Mouse (Mus musculus) erythroblast, embryonic 14.5 days (primary cell): ENCODE measurements around the gene Tnnc2. TPM values are rescaled to one million over a fixed set of nuclear protein-coding genes. Genes with fewer than 3 reads are reported as not detected.

ENCODE experiments used
- H3K27me3 ChIP-seq: 2 replicates; pipeline ENCODE4 v1.6.1; 2012; ENCODE audit warnings: inconsistent platforms; ENCODE audit not compliant: control insufficient read depth
- H3K36me3 ChIP-seq: 2 replicates; pipeline ENCODE4 v1.6.1; 2012; ENCODE audit warnings: mild to moderate bottlenecking, inconsistent platforms; ENCODE audit not compliant: control insufficient read depth
- H3K4me1 ChIP-seq: 2 replicates; pipeline ENCODE4 v1.6.1; 2012; ENCODE audit warnings: inconsistent platforms; ENCODE audit not compliant: control insufficient read depth
- H3K4me3 ChIP-seq: replicated peaks from 2 replicates; pipeline ENCODE3; 2012; ENCODE audit warnings: moderate library complexity, mild to moderate bottlenecking, inconsistent platforms
- H3K9me3 ChIP-seq: 2 replicates; pipeline ENCODE4 v1.6.1; 2012; ENCODE audit warnings: low read length, inconsistent platforms, mixed read lengths; ENCODE audit not compliant: control insufficient read depth
- GATA1 ChIP-seq: IDR thresholded peaks from 2 replicates; pipeline ENCODE4 v1.6.1; 2012; ENCODE audit warnings: low read length, inconsistent platforms, mixed read lengths
- TAL1 ChIP-seq: IDR thresholded peaks from 3 replicates; pipeline ENCODE4 v1.6.1; 2012; ENCODE audit warnings: low read length, inconsistent platforms, mixed read lengths
- polyA plus RNA-seq: library from polyadenylated mRNA; stranded (reverse); fragments of >175 nt; gene quantifications from 2 replicates; pipeline ENCODE4 v1.2.3, GENCODE M21; 2012

Tnnc2 gene
- polyA plus RNA-seq, 1 experiment = not detected

- TF ChIP-seq GATA1 (no peak), TAL1 (no peak)
- peaks cover 9% of the 10 kb centered on the region for H3K4me1 ChIP-seq
- no peak overlapping the region for H3K4me3 ChIP-seq
- H3K27me3 ChIP-seq = peaks cover 56% of the 10 kb centered on the region
- no peaks in the 10 kb centered on the region for H3K36me3 ChIP-seq
- no peaks in the 10 kb centered on the region; the same call in 1 of the 2 replicates for H3K9me3 ChIP-seq
These were observed 39.9 kb downstream of the Tnnc2 start for GRCm38 (mm10) chr2:164739876-164740275.

DNA sequence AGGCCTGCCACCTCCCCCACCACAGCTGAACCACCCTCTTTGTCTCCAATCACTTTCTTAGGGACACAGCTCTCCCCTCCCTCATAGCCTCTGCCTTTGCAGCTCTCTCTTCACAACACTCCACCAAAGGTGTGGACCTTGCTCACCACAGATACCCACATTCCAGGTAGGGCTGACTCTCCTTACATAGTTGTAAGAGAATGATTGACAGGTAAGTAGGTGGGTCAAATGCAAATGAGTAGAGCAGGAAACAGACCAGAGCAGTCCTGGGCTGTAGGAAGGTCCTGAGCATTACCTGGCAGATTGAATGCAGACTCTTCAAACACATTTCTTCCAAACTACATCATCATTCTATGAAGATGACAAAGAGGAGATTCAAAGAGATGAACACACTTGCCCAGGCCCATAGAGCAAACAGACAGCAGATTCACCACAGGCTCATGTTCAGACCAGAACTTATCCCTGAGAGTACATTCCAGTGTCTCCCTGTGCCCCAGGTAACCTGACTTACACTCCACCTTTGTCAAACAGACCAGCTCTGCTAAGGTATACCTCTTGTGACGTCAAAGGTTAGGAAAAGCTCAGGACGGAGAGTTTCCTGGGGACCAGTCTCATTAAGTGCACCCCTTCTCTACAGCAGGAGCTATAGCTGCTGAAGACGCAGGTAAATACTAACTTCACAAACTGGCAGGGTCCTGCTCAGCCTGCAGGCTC lies 42.2 kb downstream of the Tnnc2 start:
- TF ChIP-seq TAL1 (no peak), GATA1 (no peak)
- Histone ChIP-seq H3K4me1 (no peaks in the 10 kb centered on the region; the same call in 1 of the 2 replicates), H3K9me3 (no peaks in the 10 kb centered on the region), H3K27me3 (peaks cover 46% of the 10 kb centered on the region), H3K36me3 (no peaks in the 10 kb centered on the region), H3K4me3 (no peak overlapping the region)

DNA sequence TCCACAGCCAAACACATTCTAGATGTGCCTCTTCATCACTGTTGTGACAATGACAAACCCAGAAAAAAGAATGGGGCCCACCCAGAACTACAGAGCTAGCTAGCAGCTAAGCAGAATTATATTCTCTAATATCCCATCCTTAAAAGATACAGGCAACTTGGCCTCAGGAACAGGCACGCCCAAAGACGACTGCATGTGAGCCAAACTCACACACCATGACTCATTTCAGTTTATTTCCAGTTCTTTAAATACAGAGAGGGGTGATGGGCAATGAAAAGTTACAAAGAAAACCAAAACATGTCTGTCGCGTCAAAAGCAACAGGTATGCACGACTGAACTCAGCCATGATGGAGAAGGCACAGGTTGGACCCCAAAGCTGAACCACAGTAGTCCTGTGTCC lies 44.3 kb downstream of the Tnnc2 start:
- peaks cover 1% of the 10 kb centered on the region for H3K4me1 ChIP-seq
- H3K4me3 ChIP-seq = no peak overlapping the region
- peaks cover 43% of the 10 kb centered on the region for H3K27me3 ChIP-seq
- no peaks in the 10 kb centered on the region for H3K36me3 ChIP-seq
- TF ChIP-seq GATA1 = no peak
- TF ChIP-seq TAL1 = no peak
- H3K9me3 ChIP-seq = no peaks in the 10 kb centered on the region

DNA sequence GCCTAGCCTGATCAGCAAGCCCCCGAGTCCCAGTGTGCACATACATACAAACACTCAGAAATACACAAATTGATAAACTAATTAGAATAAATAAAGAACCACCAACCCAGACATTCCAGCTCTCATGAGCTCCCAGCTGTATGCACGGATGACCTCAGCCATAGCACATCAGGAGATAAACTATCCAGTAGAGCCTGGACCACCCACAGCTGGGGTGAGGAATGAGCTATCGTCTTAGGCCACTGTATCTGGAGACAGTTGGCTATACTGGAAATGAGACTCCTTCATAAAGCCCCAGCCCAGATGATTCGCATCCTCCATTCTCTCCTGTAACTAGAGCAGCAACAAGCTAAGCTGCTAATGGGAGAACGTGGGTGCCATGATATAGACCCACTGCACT lies 44.9 kb downstream of the Tnnc2 start:
- no peaks in the 10 kb centered on the region for H3K9me3 ChIP-seq
- TF ChIP-seq GATA1 (no peak), TAL1 (no peak)

GRCm38 (mm10) chr2:164733259-164733658 lies 46.5 kb downstream of the Tnnc2 start:
- TF ChIP-seq TAL1 = no peak
- TF ChIP-seq GATA1 = no peak
- Histone ChIP-seq H3K4me3 (no peak overlapping the region), H3K9me3 (no peaks in the 10 kb centered on the region), H3K27me3 (peaks cover 35% of the 10 kb centered on the region), H3K4me1 (peaks cover 1% of the 10 kb centered on the region; the same call in 1 of the 2 replicates), H3K36me3 (no peaks in the 10 kb centered on the region)

More for the DNA sequence above, 44.9 kb downstream of the Tnnc2 start:
- peaks cover 37% of the 10 kb centered on the region for H3K27me3 ChIP-seq
- H3K4me3 ChIP-seq = no peak overlapping the region
- no peaks in the 10 kb centered on the region for H3K36me3 ChIP-seq
- peaks cover 1% of the 10 kb centered on the region for H3K4me1 ChIP-seq

DNA sequence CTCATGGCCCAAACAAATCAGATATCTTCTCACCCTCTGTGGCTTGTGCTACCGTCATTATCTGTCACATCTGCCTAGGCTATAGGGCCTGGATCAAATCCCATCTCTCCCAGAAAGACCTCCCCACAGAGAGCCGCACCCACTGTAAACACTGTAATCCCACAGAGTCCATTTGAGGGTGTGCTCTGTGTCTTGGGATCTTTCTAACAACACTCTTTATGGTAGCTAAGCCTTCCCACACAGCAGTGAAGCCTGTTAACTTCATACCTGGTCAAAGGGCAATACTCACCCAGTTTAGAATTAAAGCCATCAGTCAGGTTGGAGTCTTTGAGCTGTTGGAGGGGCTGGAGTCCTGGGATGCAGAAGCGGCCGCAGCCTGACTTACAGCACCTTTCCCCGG lies 48.0 kb downstream of the Tnnc2 start:
- Histone ChIP-seq H3K9me3 (no peaks in the 10 kb centered on the region), H3K36me3 (no peaks in the 10 kb centered on the region), H3K4me3 (no peak overlapping the region), H3K27me3 (peaks cover 30% of the 10 kb centered on the region), H3K4me1 (peaks cover 1% of the 10 kb centered on the region; the same call in 1 of the 2 replicates)
- no peak for TF ChIP-seq TAL1
- no peak for TF ChIP-seq GATA1

Other genes starting within 250 kb of the Tnnc2 start
- gene Wfdc2, start 217.6 kb downstream of the Tnnc2 start, polyA plus RNA-seq = not detected in 2 replicates
- gene Spint3, start 206.5 kb downstream of the Tnnc2 start, polyA plus RNA-seq = not detected in 2 replicates
- not detected in 2 replicates for gene Wfdc6a, start 194.5 kb downstream of the Tnnc2 start, polyA plus RNA-seq
- gene Eppin, start 186.4 kb downstream of the Tnnc2 start, polyA plus RNA-seq = not detected in 2 replicates
- not detected in 2 replicates for gene Wfdc6b, start 166.4 kb downstream of the Tnnc2 start, polyA plus RNA-seq
- gene Wfdc8, start 166.3 kb downstream of the Tnnc2 start, polyA plus RNA-seq = not detected in 2 replicates
- gene Wfdc16, start 141.2 kb downstream of the Tnnc2 start, polyA plus RNA-seq = 0.05 TPM in 1 of 2 replicates, not detected in the other
- gene Wfdc10, start 123.9 kb downstream of the Tnnc2 start, polyA plus RNA-seq = not detected in 2 replicates
- not detected in 2 replicates for gene Wfdc9, start 123.4 kb downstream of the Tnnc2 start, polyA plus RNA-seq
- not detected in 2 replicates for gene Wfdc11, start 105.9 kb downstream of the Tnnc2 start, polyA plus RNA-seq
- not detected in 2 replicates for gene Wfdc13, start 94.9 kb downstream of the Tnnc2 start, polyA plus RNA-seq
- gene Spint4, start 81.5 kb downstream of the Tnnc2 start, polyA plus RNA-seq = not detected in 2 replicates
- not detected in 2 replicates for gene Spint5, start 64.7 kb downstream of the Tnnc2 start, polyA plus RNA-seq
- gene Wfdc3, start 34.0 kb downstream of the Tnnc2 start, polyA plus RNA-seq = 0.04 and 0.07 TPM in 2 replicates
- 16.3 and 17.4 TPM in 2 replicates for gene Dnttip1, start 34.0 kb downstream of the Tnnc2 start, polyA plus RNA-seq
- gene Ube2c, start 10.1 kb downstream of the Tnnc2 start, polyA plus RNA-seq = 158 and 179 TPM in 2 replicates
- 1.5 and 2.4 TPM in 2 replicates for gene Snx21, start 5.9 kb upstream of the Tnnc2 start, polyA plus RNA-seq
- gene Acot8, start 24.9 kb upstream of the Tnnc2 start, polyA plus RNA-seq = 7.0 and 9.2 TPM in 2 replicates
- gene Zswim3, start 25.1 kb upstream of the Tnnc2 start, polyA plus RNA-seq = 0.08 and 0.10 TPM in 2 replicates
- 0.69 and 0.71 TPM in 2 replicates for gene Zswim1, start 42.7 kb upstream of the Tnnc2 start, polyA plus RNA-seq
- not detected in 2 replicates for gene Spata25, start 48.6 kb upstream of the Tnnc2 start, polyA plus RNA-seq
- 6.9 and 7.3 TPM in 2 replicates for gene Ctsa, start 52.9 kb upstream of the Tnnc2 start, polyA plus RNA-seq
- gene Neurl2, start 53.5 kb upstream of the Tnnc2 start, polyA plus RNA-seq = 0.10 and 0.14 TPM in 2 replicates
- 0.32 and 0.70 TPM in 2 replicates for gene Pltp, start 77.7 kb upstream of the Tnnc2 start, polyA plus RNA-seq
- 24.3 and 28.7 TPM in 2 replicates for gene Pcif1, start 99.3 kb upstream of the Tnnc2 start, polyA plus RNA-seq
- gene Zfp335, start 131.8 kb upstream of the Tnnc2 start, polyA plus RNA-seq = 5.2 and 5.8 TPM in 2 replicates
- 0.04 TPM in 1 of 2 replicates, not detected in the other for gene Mmp9, start 160.8 kb upstream of the Tnnc2 start, polyA plus RNA-seq
- not detected in 2 replicates for gene Slc12a5, start 180.8 kb upstream of the Tnnc2 start, polyA plus RNA-seq